Mouse (Mus musculus): ENCODE data around the gene Atraid.

Gene Atraid

GRCm38 (mm10) chr5:31054261-31055215 is 6.4 kb downstream of the Atraid start, which contains the start of gene Cad:
Gene Cad (plus strand): TSS chr5:31054780.
- DNase-seq (ENCODE audit: low spot score in 2 of 2) = peak; percentile 92 to 93

- DNase-seq (ENCODE audit: low spot score in 2 of 2) = peak in 1 of 2 experiments; percentile 6
Observed at GRCm38 (mm10) chr5:31055216-31056140, 7.4 kb downstream of the Atraid start.

- no peak for DNase-seq (ENCODE audit: low spot score in 2 of 2)
Observed at GRCm38 (mm10) chr5:31069810-31070209, 21.7 kb downstream of the Atraid start.

- DNase-seq (ENCODE audit: low spot score in 2 of 2) = no peak
Observed at GRCm38 (mm10) chr5:31071059-31071458, 22.9 kb downstream of the Atraid start.

GRCm38 (mm10) chr5:31071821-31072220 is 23.7 kb downstream of the Atraid start:
- DNase-seq (ENCODE audit: low spot score in 2 of 2) = no peak

GRCm38 (mm10) chr5:31073176-31073575 is 25.1 kb downstream of the Atraid start:
- DNase-seq (ENCODE audit: low spot score in 2 of 2) = no peak

- DNase-seq (ENCODE audit: low spot score in 2 of 2) = no peak
Observed at GRCm38 (mm10) chr5:31076346-31076745, 28.2 kb downstream of the Atraid start.

GRCm38 (mm10) chr5:31080059-31080794 is 32.1 kb downstream of the Atraid start:
- DNase-seq (ENCODE audit: low spot score in 2 of 2) = no peak

- no peak for DNase-seq (ENCODE audit: low spot score in 2 of 2)
Observed at GRCm38 (mm10) chr5:31080795-31081164, 32.7 kb downstream of the Atraid start.

GRCm38 (mm10) chr5:31081386-31081785 is 33.3 kb downstream of the Atraid start:
- peak; percentile 22 to 29 for DNase-seq (ENCODE audit: low spot score in 2 of 2)

GRCm38 (mm10) chr5:31082355-31082754 is 34.2 kb downstream of the Atraid start:
- DNase-seq (ENCODE audit: low spot score in 2 of 2) = peak; percentile 65 to 75

- DNase-seq (ENCODE audit: low spot score in 2 of 2) = peak; percentile 44 to 48
Observed at GRCm38 (mm10) chr5:31082935-31083625, 35.0 kb downstream of the Atraid start.

GRCm38 (mm10) chr5:31083949-31084348 is 35.8 kb downstream of the Atraid start:
- DNase-seq (ENCODE audit: low spot score in 2 of 2) = peak; percentile 56 to 59

- no peak for DNase-seq (ENCODE audit: low spot score in 2 of 2)
Observed at GRCm38 (mm10) chr5:31086606-31087005, 38.5 kb downstream of the Atraid start.

GRCm38 (mm10) chr5:31087131-31087530 is 39.0 kb downstream of the Atraid start:
- DNase-seq (ENCODE audit: low spot score in 2 of 2) = no peak

- no peak for DNase-seq (ENCODE audit: low spot score in 2 of 2)
Observed at GRCm38 (mm10) chr5:31092231-31092975, 44.3 kb downstream of the Atraid start.

GRCm38 (mm10) chr5:31093151-31094041 is 45.3 kb downstream of the Atraid start:
- DNase-seq (ENCODE audit: low spot score in 2 of 2) = peak; percentile 27

GRCm38 (mm10) chr5:31094100-31094798 is 46.1 kb downstream of the Atraid start:
- no peak for DNase-seq (ENCODE audit: low spot score in 2 of 2)
